In genomic region chr17:21472653-21473307, GRCm38 (mm10) we compare ENCODE assay signal across 13 mouse cellular contexts. TPM values are rescaled to one million over a fixed set of nuclear protein-coding genes. Genes with fewer than 3 reads are reported as not detected.
A peak's percentile ranks its signal among the peaks of the same experiment; 100 is the strongest.
DNase-seq lines count a peak whose midpoint lies in the region; ATAC-seq and TF ChIP-seq lines count a peak whose summit lies in the region.
"Had no signal": no experiment of that assay in that cellular context is flagged by ENCODE, and none has a peak within 500 bp of the region (broad histone marks: within the 10 kb centered on the region; RNA-seq: fewer than 3 reads in every experiment).

No protein-coding gene starts in this region.

- H3K9me3 ChIP-seq in kidney, embryonic 16.5 days (ENCODE audit: low read length) = no peaks in the 10 kb centered on the region
- no peaks in the 10 kb centered on the region for H3K9me3 ChIP-seq in ES-E14 (ENCODE audit: control insufficient read depth, insufficient read depth, low read depth, low read length)
- no peaks in the 10 kb centered on the region for H3K9me3 ChIP-seq in embryonic facial prominence, embryonic 14.5 days (ENCODE audit: control insufficient read depth, low read length)
- H3K9me3 ChIP-seq in liver, embryonic 14.5 days (ENCODE audit: control insufficient read depth, low read length) = no peaks in the 10 kb centered on the region
- H3K9me3 ChIP-seq: midbrain, embryonic 12.5 days had no signal

- no peak for DNase-seq in kidney, adult 8-10 months
- no peak for DNase-seq in ES-E14 (ENCODE audit: low read depth, low spot score)
- no peak for DNase-seq in embryonic facial prominence, embryonic 14.5 days (ENCODE audit: low spot score)
- peak in 2 of 3 experiments; percentile 31 to 33 for DNase-seq in liver, embryonic 14.5 days (ENCODE audit: low read depth in 3 of 3, low spot score in 3 of 3)
- no peak for DNase-seq in adrenal gland, adult 2 months
- DNase-seq in cerebellum, adult 2 months = no peak
- DNase-seq in embryo, embryonic 11 days = no peak
- DNase-seq: adrenal gland, postnatal 10 days; cerebellum, adult 18-20 months; gastrocnemius, postnatal 25 days; right cerebral cortex, postnatal 14 days had no signal

- no peak overlapping the region for H3K9ac ChIP-seq in kidney, embryonic 16.5 days (replicated peaks; ENCODE audit: low read length)
- no peak overlapping the region for H3K9ac ChIP-seq in ES-E14 (ENCODE audit: insufficient read depth, low read depth, low read length, poor library complexity, severe bottlenecking)
- no peak overlapping the region for H3K9ac ChIP-seq in embryonic facial prominence, embryonic 14.5 days (ENCODE audit: low read depth, low read length)
- no peak overlapping the region for H3K9ac ChIP-seq in liver, embryonic 14.5 days (replicated peaks)
- H3K9ac ChIP-seq: midbrain, embryonic 12.5 days had no signal

- in situ Hi-C loops in ES-E14 (cut with MboI; ENCODE audit: low sequenced_read_pairs in 2 of 2, unreplicated experiment in 2 of 2) = no loop called here

- H3K36me3 ChIP-seq in kidney, embryonic 16.5 days (ENCODE audit: insufficient read depth, low read length) = no peaks in the 10 kb centered on the region
- H3K36me3 ChIP-seq in ES-E14 (ENCODE audit: control insufficient read depth, insufficient read depth, low read length, poor library complexity, severe bottlenecking) = no peaks in the 10 kb centered on the region
- no peaks in the 10 kb centered on the region for H3K36me3 ChIP-seq in embryonic facial prominence, embryonic 14.5 days (ENCODE audit: control insufficient read depth, insufficient read depth, low read length)
- H3K36me3 ChIP-seq in liver, embryonic 14.5 days (replicated peaks; ENCODE audit: control insufficient read depth, insufficient read depth, low read depth) = no peaks in the 10 kb centered on the region
- H3K36me3 ChIP-seq: midbrain, embryonic 12.5 days had no signal

- WGBS in kidney, embryonic 16.5 days = 69% methylated on average over 2 of the region's 2 CpGs
- WGBS in embryonic facial prominence, embryonic 14.5 days = 53% methylated on average over 2 of the region's 2 CpGs
- 10% methylated on average over 2 of the region's 2 CpGs for WGBS in liver, embryonic 14.5 days (ENCODE audit: insufficient replicate concordance)
- WGBS in cerebellum, adult 2 months = 77% methylated on average over 2 of the region's 2 CpGs

- no peaks in the 10 kb centered on the region for H3K27me3 ChIP-seq in kidney, embryonic 16.5 days (ENCODE audit: insufficient read depth, low read length)
- H3K27me3 ChIP-seq in embryonic facial prominence, embryonic 14.5 days (replicated peaks; ENCODE audit: control insufficient read depth, insufficient read depth, low read length) = no peaks in the 10 kb centered on the region
- H3K27me3 ChIP-seq in liver, embryonic 14.5 days (ENCODE audit: control insufficient read depth, insufficient read depth, low read length) = no peaks in the 10 kb centered on the region
- no peaks in the 10 kb centered on the region for H3K27me3 ChIP-seq in cerebellum, adult 2 months (ENCODE audit: control insufficient read depth, insufficient read depth, low read length)
- H3K27me3 ChIP-seq: midbrain, embryonic 12.5 days had no signal

- peak; percentile 59; the same call in 1 of the 2 replicates for TF ChIP-seq EP300 in liver, embryonic 14.5 days (IDR thresholded peaks at IDR 0.05; ENCODE audit: low read depth)

- peaks cover 19% of the 10 kb centered on the region for H3K4me1 ChIP-seq in kidney, embryonic 16.5 days (ENCODE audit: insufficient read depth, low read length)
- peaks cover 2 to 5% of the 10 kb centered on the region in 2 experiments; a peak in 2 of 4 replicates for H3K4me1 ChIP-seq in ES-E14 (ENCODE audit: control insufficient read depth in 2 of 2, insufficient read depth in 2 of 2, low read length in 2 of 2, poor library complexity in 1 of 2)
- peaks cover 5% of the 10 kb centered on the region; the same call in 1 of the 2 replicates for H3K4me1 ChIP-seq in embryonic facial prominence, embryonic 14.5 days (ENCODE audit: control insufficient read depth, insufficient read depth, low read length)
- H3K4me1 ChIP-seq in liver, embryonic 14.5 days (replicated peaks; ENCODE audit: control insufficient read depth in 2 of 2, insufficient read depth in 2 of 2, low read length in 1 of 2) = peaks cover 13 to 19% of the 10 kb centered on the region in 2 experiments
- no peaks in the 10 kb centered on the region for H3K4me1 ChIP-seq in cerebellum, adult 2 months (ENCODE audit: control insufficient read depth, insufficient read depth, low read length)
- H3K4me1 ChIP-seq: midbrain, embryonic 12.5 days had no signal

- peak overlapping the region; percentile 38 for H3K4me2 ChIP-seq in kidney, embryonic 16.5 days (replicated peaks; ENCODE audit: low read depth, low read length)
- H3K4me2 ChIP-seq in embryonic facial prominence, embryonic 14.5 days (ENCODE audit: low read depth, low read length) = no peak overlapping the region; the same call in 1 of the 2 replicates
- H3K4me2 ChIP-seq in liver, embryonic 14.5 days (ENCODE audit: low read depth) = peak overlapping the region; percentile 34
- H3K4me2 ChIP-seq: midbrain, embryonic 12.5 days had no signal

- no peak for TF ChIP-seq POLR2A in cerebellum, adult 2 months (IDR thresholded peaks at IDR 0.05; ENCODE audit: borderline replicate concordance, insufficient read depth, low read length)

- no peak for ATAC-seq in kidney, embryonic 16.5 days (ENCODE audit: low FRiP score, low TSS enrichment)
- no peak for ATAC-seq in embryonic facial prominence, embryonic 14.5 days (ENCODE audit: low read depth)
- ATAC-seq in liver, embryonic 14.5 days (ENCODE audit: insufficient read depth) = peak; percentile 81

- TF ChIP-seq CTCF in liver, embryonic 14.5 days (IDR thresholded peaks at IDR 0.05; ENCODE audit: low read depth) = no peak
- no peak for TF ChIP-seq CTCF in cerebellum, adult 2 months (IDR thresholded peaks at IDR 0.05; ENCODE audit: borderline replicate concordance, insufficient read depth, low read depth, low read length)

- H3K4me3 ChIP-seq in kidney, embryonic 16.5 days (ENCODE audit: low read length) = no peak overlapping the region
- no peak overlapping the region for H3K4me3 ChIP-seq in ES-E14 (ENCODE audit: insufficient read depth in 1 of 2, low read depth in 1 of 2, low read length in 2 of 2, poor library complexity in 1 of 2, severe bottlenecking in 1 of 2)
- no peak overlapping the region for H3K4me3 ChIP-seq in embryonic facial prominence, embryonic 14.5 days (ENCODE audit: low read depth, low read length)
- H3K4me3 ChIP-seq in liver, embryonic 14.5 days (ENCODE audit: insufficient read depth in 1 of 2, low read depth in 2 of 2, low read length in 2 of 2) = no peak overlapping the region
- H3K4me3 ChIP-seq in cerebellum, adult 2 months (replicated peaks; ENCODE audit: insufficient read depth, low read depth, low read length) = no peak overlapping the region
- H3K4me3 ChIP-seq: midbrain, embryonic 12.5 days had no signal

- peak overlapping the region; percentile 80 for H3K27ac ChIP-seq in kidney, embryonic 16.5 days (ENCODE audit: low read length)
- peak overlapping the region; percentile 18; the same call in 1 of the 2 replicates for H3K27ac ChIP-seq in ES-E14 (ENCODE audit: insufficient read depth, low read depth, low read length, poor library complexity, severe bottlenecking)
- H3K27ac ChIP-seq in embryonic facial prominence, embryonic 14.5 days (replicated peaks; ENCODE audit: low read depth, low read length) = peak overlapping the region; percentile 25; the same call in 1 of the 2 replicates
- no peak overlapping the region for H3K27ac ChIP-seq in liver, embryonic 14.5 days
- H3K27ac ChIP-seq in cerebellum, adult 2 months (ENCODE audit: insufficient read depth, low read length) = no peak overlapping the region
- H3K27ac ChIP-seq: midbrain, embryonic 12.5 days had no signal

TF ChIP-seq in ES-E14, 5 proteins besides CTCF, POLR2A, EP300 and RAD21:
- TF ChIP-seq HCFC1 (IDR thresholded peaks at IDR 0.05; ENCODE audit: borderline replicate concordance, insufficient read depth, low read length) (no peak), CHD2 (IDR thresholded peaks at IDR 0.05; ENCODE audit: low read depth, low read length) (no peak), ZC3H11A (IDR thresholded peaks at IDR 0.05; ENCODE audit: borderline replicate concordance, low read depth, low read length) (no peak), MAFK (IDR thresholded peaks at IDR 0.05; ENCODE audit: insufficient read depth, low read depth, low read length) (no peak), ZNF384 (IDR thresholded peaks at IDR 0.05; ENCODE audit: low read depth, low read length) (no peak)

RNA-seq across cellular contexts. Expression of gene Zfp53, which starts 16.0 kb away (rescaled TPM):
- 11.4 and 12.3 TPM in 2 replicates for polyA plus RNA-seq in kidney, embryonic 16.5 days (2015; fragmentation: Nextera tagmentation; extraction: Ambion mirVana)
- total RNA-seq in ES-E14 (2012; rRNA removed) = 5.0 and 5.9 TPM in 2 replicates
- 7.3 and 10.4 TPM in 2 replicates for polyA plus RNA-seq in embryonic facial prominence, embryonic 14.5 days (2014; fragmentation: Nextera tagmentation; extraction: Ambion mirVana)
- 0.68 and 1.4 TPM in 2 replicates for polyA plus RNA-seq in liver, embryonic 14.5 days (2012; rRNA removed)
- 2.5 and 2.6 TPM in 2 replicates for polyA plus RNA-seq in liver, embryonic 14.5 days (2014; fragmentation: Nextera tagmentation; extraction: Ambion mirVana)
- total RNA-seq in adrenal gland, adult 2 months (2021) = 1 to 10 TPM; 3.2 to 4.3 TPM
- polyA plus RNA-seq in adrenal gland, adult 2 months (2012; rRNA removed) = 0.86 and 1.0 TPM in 2 replicates
- 3.4 TPM in 2 replicates for polyA plus RNA-seq in cerebellum, adult 2 months (2012; rRNA removed)

RNA-seq across cellular contexts. Expression of gene Zfp51, which starts 22.6 kb away (rescaled TPM):
- 16.6 and 17.4 TPM in 2 replicates for polyA plus RNA-seq in kidney, embryonic 16.5 days (2015; fragmentation: Nextera tagmentation; extraction: Ambion mirVana)
- 6.6 and 8.1 TPM in 2 replicates for total RNA-seq in ES-E14 (2012; rRNA removed)
- 12.7 and 17.0 TPM in 2 replicates for polyA plus RNA-seq in embryonic facial prominence, embryonic 14.5 days (2014; fragmentation: Nextera tagmentation; extraction: Ambion mirVana)
- 1.3 and 2.3 TPM in 2 replicates for polyA plus RNA-seq in liver, embryonic 14.5 days (2012; rRNA removed)
- polyA plus RNA-seq in liver, embryonic 14.5 days (2014; fragmentation: Nextera tagmentation; extraction: Ambion mirVana) = 6.9 TPM in 2 replicates
- 1 to 10 TPM; 6.3 to 9.7 TPM for total RNA-seq in adrenal gland, adult 2 months (2021)
- polyA plus RNA-seq in adrenal gland, adult 2 months (2012; rRNA removed) = 0.06 and 0.07 TPM in 2 replicates
- 4.3 and 4.8 TPM in 2 replicates for polyA plus RNA-seq in cerebellum, adult 2 months (2012; rRNA removed)

RNA-seq across cellular contexts. Expression of gene Zfp54, which starts 49.8 kb away (rescaled TPM):
- 5.9 and 7.4 TPM in 2 replicates for polyA plus RNA-seq in kidney, embryonic 16.5 days (2015; fragmentation: Nextera tagmentation; extraction: Ambion mirVana)
- total RNA-seq in ES-E14 (2012; rRNA removed) = 2.7 and 3.3 TPM in 2 replicates
- 5.3 and 6.0 TPM in 2 replicates for polyA plus RNA-seq in embryonic facial prominence, embryonic 14.5 days (2014; fragmentation: Nextera tagmentation; extraction: Ambion mirVana)
- polyA plus RNA-seq in liver, embryonic 14.5 days (2012; rRNA removed) = 0.47 and 1.0 TPM in 2 replicates
- 2.4 and 2.6 TPM in 2 replicates for polyA plus RNA-seq in liver, embryonic 14.5 days (2014; fragmentation: Nextera tagmentation; extraction: Ambion mirVana)
- total RNA-seq in adrenal gland, adult 2 months (2021) = 1 to 10 TPM; 2.4 to 2.7 TPM
- polyA plus RNA-seq in adrenal gland, adult 2 months (2012; rRNA removed) = 0.22 TPM in 1 of 2 replicates, not detected in the other
- 1.5 and 1.7 TPM in 2 replicates for polyA plus RNA-seq in cerebellum, adult 2 months (2012; rRNA removed)

Comparison
In these comparisons a context has a peak if more than half of its experiments do, and no peak if none do; other contexts are left out.
1. H3K27ac ChIP-seq: peak in kidney, embryonic 16.5 days (single experiment), ES-E14 (single experiment) and embryonic facial prominence, embryonic 14.5 days (single experiment); none in liver, embryonic 14.5 days (single experiment) and cerebellum, adult 2 months (single experiment).
2. DNase-seq: peak in liver, embryonic 14.5 days (2 of 3); none in kidney, adult 8-10 months (0 of 2), ES-E14 (single experiment), embryonic facial prominence, embryonic 14.5 days (single experiment), adrenal gland, adult 2 months (single experiment), cerebellum, adult 2 months (0 of 2) and embryo, embryonic 11 days (single experiment).